Mouse (Mus musculus): ENCODE results near the gene Atp8a2.

DNA sequence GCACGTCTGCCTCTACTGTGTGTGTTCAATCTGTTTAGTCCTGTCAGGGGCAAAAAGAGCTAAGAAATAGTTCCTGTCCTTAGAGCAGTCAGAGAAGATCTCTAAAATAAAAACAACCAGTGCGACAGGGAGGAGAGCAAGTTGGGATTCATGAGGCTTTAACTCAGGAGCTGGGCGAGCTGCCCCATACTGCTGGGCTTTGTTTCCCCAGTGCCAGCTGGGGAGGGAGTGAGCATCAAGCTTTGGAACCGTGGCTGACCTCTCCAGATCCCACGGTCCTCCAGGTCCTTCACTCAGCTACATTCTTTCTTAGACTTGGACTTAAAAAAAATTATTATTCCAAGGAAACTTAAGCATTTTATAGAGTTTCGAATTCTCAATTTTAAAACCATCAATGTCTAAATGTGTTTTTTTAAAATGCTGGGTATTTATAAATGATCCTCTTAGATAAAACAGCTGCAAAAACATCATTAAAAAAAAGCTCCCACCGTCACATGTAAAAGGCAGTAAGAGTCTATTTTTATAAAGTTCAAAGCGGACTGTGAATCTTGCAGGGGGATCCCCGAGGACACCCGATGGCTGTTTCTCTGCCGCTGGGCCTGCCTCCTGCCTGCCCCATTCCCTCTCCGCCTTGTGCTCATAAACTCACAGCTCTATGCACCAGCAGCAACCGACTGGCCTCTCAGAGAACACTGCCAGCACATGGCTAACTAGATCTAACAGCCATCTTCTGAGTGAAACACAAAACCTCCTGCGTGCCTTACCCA, 350.2 kb downstream of the Atp8a2 start:
- TF ChIP-seq POLR2A (IDR thresholded peaks at IDR 0.05; ENCODE audit: insufficient read length, low read depth) (no peak), USF1 (IDR thresholded peaks at IDR 0.05; ENCODE audit: low read depth) (no peak), MYOG (IDR thresholded peaks at IDR 0.05; ENCODE audit: control insufficient read depth in 1 of 3, insufficient read depth in 1 of 3, insufficient read length in 2 of 3, low read depth in 2 of 3) (no peak), REST (IDR thresholded peaks at IDR 0.05; ENCODE audit: insufficient read depth, insufficient read length) (no peak), TCF12 (IDR thresholded peaks at IDR 0.05; ENCODE audit: insufficient read depth, poor library complexity, severe bottlenecking) (no peak), MAX (IDR thresholded peaks at IDR 0.05; ENCODE audit: low read depth) (no peak), TCF3 (IDR thresholded peaks at IDR 0.05; ENCODE audit: insufficient read length, low read depth) (no peak), MYOD1 (IDR thresholded peaks at IDR 0.05; ENCODE audit: control insufficient read depth in 1 of 3, insufficient read length in 2 of 3, low read depth in 2 of 3) (no peak), E2F4 (IDR thresholded peaks at IDR 0.05; ENCODE audit: insufficient read depth) (no peak), CEBPB (IDR thresholded peaks at IDR 0.05; ENCODE audit: insufficient read depth, poor library complexity, severe bottlenecking) (no peak), POLR2AphosphoS2 (IDR thresholded peaks at IDR 0.05; ENCODE audit: insufficient read length, low read depth) (no peak)

Data from myocyte (in vitro differentiated cells).